Mouse (Mus musculus) bone marrow, adult 2 months (tissue): Measurements from ENCODE around the gene Pam16.

Experiments
- CTCF ChIP-seq: fragments of 200-500 bp; IDR thresholded peaks from 2 replicates; pipeline ENCODE4 v1.5.1; 2011; ENCODE audit warnings: low read length, control low read depth; ENCODE audit not compliant: control insufficient read depth, insufficient read depth
- POLR2A ChIP-seq: fragments of 200-500 bp; IDR thresholded peaks from 2 replicates; pipeline ENCODE4 v1.6.1; 2011; ENCODE audit warnings: low read depth, mild to moderate bottlenecking, control low read depth, low read length, borderline replicate concordance; ENCODE audit not compliant: control insufficient read depth

GRCm38 (mm10) chr16:4665726-4666125, 40.9 kb upstream of the Pam16 start:
- TF ChIP-seq CTCF (no peak), POLR2A (no peak)
